Mouse (Mus musculus) cerebellum, adult 2 months (tissue): ENCODE results near the gene Ifi209. TPM values are rescaled to one million over a fixed set of nuclear protein-coding genes. Genes with fewer than 3 reads are reported as not detected.
"Not testable (repeated sequence)": the region's sequence is repeated elsewhere in the genome, so short reads cannot be mapped to it uniquely, and the experiment has no call there.

Experiments used
- DNase-seq, 2 experiments: peaks; one replicate each; pipeline ENCODE4 v3.0.0; 2021
- H3K27ac ChIP-seq: fragments of 200-500 bp; 2 replicates; pipeline ENCODE4 v1.5.1; 2012; ENCODE audit warnings: low read length, control low read depth, inconsistent platforms; ENCODE audit not compliant: insufficient read depth
- H3K27me3 ChIP-seq: fragments of 200-500 bp; 2 replicates; pipeline ENCODE4 v1.6.1; 2012; ENCODE audit warnings: inconsistent platforms, mild to moderate bottlenecking, low read length, moderate library complexity; ENCODE audit not compliant: control insufficient read depth, insufficient read depth
- H3K4me1 ChIP-seq: fragments of 200-500 bp; 2 replicates; pipeline ENCODE4 v1.6.1; 2011; ENCODE audit warnings: low read length; ENCODE audit not compliant: control insufficient read depth, insufficient read depth
- H3K4me3 ChIP-seq: fragments of 200-500 bp; replicated peaks from 2 replicates; pipeline ENCODE3; 2011; ENCODE audit warnings: mild to moderate bottlenecking, low read depth, low read length, control low read depth; ENCODE audit not compliant: insufficient read depth
- CTCF ChIP-seq: fragments of 200-500 bp; IDR thresholded peaks from 2 replicates; pipeline ENCODE4 v1.5.1; 2011; ENCODE audit warnings: low read depth, mild to moderate bottlenecking, control low read depth, low read length, moderate library complexity, borderline replicate concordance; ENCODE audit not compliant: insufficient read depth
- POLR2A ChIP-seq: fragments of 200-500 bp; IDR thresholded peaks from 2 replicates; pipeline ENCODE4 v1.6.1; 2011; ENCODE audit warnings: low read length, control low read depth, borderline replicate concordance; ENCODE audit not compliant: insufficient read depth
- WGBS: fragments of 180-500 bp; shearing (Covaris S2); methylation state at CpG from one replicate; pipeline ENCODE4 v1.1.7; 2018; 5-methylcytosine and 5-hydroxymethylcytosine counted together
- polyA plus RNA-seq: library from polyadenylated mRNA; depleted of rRNA; stranded (reverse); fragments of >200 nt; gene quantifications from 2 replicates; pipeline ENCODE4 v1.2.3, GENCODE M21; 2012; rRNA removed

Ifi209 gene
- polyA plus RNA-seq = 0.10 and 0.18 TPM in 2 replicates

DNA sequence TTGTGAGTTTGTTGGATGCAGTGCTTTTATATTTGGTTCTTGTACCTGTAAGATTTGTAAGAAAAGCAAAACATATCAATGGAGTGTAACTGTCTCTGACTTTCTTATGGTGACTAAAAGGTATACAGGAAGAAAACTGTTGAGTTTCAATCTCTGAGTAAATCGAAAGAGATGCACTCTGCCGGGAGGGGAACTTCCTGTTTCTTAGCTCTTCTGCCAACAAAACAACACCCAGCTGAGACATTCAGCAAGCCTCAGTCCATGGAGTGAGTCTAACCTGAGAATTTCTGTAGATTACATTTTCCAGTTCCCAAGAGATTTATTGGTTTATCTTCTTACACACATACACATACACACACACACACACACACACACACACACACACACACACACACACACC is at the start of gene Ifi209:
Gene Ifi209, plus strand, starts transcription at position 296 of the 400 bp plus-strand sequence.
- not testable (repeated sequence) for H3K27ac ChIP-seq, H3K27me3 ChIP-seq, H3K4me3 ChIP-seq, DNase-seq, H3K4me1 ChIP-seq
- 86% methylated on average over 2 of the region's 2 CpGs for WGBS

DNA sequence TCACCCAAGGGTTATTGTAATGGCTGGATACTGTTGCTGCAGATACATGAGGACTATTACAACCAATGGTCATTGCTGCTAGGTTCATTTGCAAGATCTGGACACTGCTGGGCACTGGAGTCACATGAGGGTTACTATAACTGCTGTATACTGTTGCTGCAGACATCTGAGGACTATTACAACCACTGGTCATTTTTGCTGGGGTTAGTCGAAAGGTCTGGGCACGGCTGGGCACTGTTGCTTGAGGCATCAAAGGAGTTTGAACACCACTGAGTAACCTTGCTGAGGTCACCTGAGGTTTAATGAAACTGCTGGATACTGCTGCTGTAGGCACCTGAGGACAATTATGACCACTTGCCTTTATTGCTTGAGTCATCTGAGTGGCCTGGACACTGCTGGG is 41.0 kb upstream of the Ifi209 start:
- not testable (repeated sequence) for DNase-seq, H3K4me3 ChIP-seq, H3K4me1 ChIP-seq, H3K27ac ChIP-seq, H3K27me3 ChIP-seq
- WGBS = 83% methylated on average over 2 of the region's 2 CpGs

DNA sequence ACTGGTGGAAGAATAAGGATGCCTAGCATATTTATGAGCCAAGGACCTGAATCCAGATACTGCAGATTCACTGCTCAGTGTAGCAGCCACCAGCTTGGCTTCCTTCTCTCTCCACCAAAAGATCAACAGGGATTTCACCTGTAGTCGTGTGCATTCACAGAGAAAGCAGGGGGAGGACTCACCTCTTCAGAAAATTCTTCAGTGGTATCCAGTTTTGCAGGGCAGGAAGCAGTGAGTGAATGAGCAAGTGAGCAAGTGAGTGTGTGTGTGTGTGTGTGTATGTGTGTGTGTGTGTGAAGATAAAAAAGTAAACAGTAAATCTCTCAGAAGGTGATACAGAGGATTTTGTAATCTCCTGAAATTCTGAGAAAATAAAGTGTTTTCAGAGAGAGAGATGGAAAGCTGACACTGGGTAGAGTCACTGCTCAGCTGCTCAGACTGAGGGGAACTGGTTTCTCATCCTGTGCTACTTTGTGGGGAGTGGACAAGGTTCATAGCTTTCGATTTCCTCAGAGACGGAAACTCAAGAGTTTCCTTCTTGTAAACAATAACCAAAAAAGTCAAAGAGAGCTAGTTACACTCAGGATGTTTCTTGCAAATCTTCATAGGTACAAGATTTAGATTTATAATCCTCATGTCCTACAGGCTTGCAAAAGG is 31.8 kb upstream of the Ifi209 start, which contains the start of gene Ifi213:
Gene Ifi213, minus strand, starts transcription at position 437 of the 657 bp plus-strand sequence.
- not testable (repeated sequence) for H3K27ac ChIP-seq, H3K4me3 ChIP-seq, H3K4me1 ChIP-seq, H3K27me3 ChIP-seq, DNase-seq
- 82% methylated on average over 3 of the region's 3 CpGs for WGBS

DNA sequence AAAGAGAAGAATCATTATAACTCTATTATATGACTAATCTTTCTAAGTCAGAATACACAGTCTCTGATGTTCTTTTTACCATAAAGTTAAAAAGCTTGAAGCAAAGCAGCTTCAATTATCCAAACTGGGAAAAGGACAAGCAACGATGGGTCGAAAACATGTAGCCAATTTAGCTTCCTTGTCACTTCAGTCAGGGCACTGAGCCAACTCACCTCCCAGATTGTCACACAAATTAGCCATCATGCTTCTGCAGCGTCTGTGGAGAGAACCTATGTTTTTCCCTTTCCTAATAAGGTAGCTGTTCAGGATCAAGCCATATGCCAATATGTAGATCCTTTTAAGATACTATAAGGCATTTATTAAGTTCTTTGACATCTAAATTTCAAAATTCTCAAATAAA is 20.4 kb upstream of the Ifi209 start:
- not testable (repeated sequence) for H3K27ac ChIP-seq, H3K27me3 ChIP-seq, DNase-seq, H3K4me1 ChIP-seq, H3K4me3 ChIP-seq
- 17% methylated on average over 3 of the region's 3 CpGs for WGBS

DNA sequence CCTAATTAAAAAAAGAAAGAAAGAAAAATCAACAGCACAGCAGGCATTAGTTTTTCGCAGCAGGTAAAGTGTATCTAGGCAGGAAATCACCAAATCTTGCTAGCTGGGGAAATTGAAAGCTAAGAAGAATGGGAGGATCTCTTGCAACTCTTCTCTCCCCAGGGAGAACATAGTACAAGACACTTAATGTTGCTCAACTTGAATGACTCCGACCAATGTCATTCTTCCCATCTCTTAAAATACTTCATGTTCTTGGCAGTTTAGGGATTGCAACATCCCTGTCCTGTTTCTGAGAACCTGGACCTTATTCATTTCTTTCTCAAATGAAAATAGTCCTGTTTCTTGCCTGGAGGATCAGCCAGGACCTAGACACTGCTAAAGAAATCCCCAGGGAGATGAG is 8.5 kb upstream of the Ifi209 start:
- not testable (repeated sequence) for DNase-seq, H3K4me3 ChIP-seq, H3K4me1 ChIP-seq, H3K27me3 ChIP-seq, H3K27ac ChIP-seq
- 82% methylated on average over 2 of the region's 2 CpGs for WGBS

DNA sequence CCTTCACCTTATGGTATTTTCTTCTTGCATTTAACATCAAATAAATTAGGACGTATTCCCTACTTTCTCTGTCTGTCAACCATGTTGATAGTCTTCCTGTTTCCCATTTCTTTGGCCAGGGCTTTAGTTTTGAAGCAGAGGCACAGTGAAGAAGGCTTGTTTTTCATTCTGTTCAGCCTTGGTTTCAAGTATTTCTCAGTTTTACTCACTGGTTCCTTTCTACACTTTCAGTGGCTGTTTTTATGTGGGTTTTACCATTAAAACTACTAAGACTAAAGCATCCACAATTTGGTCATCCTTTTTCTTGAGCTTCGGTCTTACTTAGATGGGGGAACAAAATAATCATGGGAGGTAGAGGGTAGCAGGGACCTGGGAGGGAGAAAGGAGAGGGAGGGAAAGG is 6.7 kb upstream of the Ifi209 start:
- no peak overlapping the region for H3K4me3 ChIP-seq
- TF ChIP-seq POLR2A (no peak), CTCF (no peak)
- DNase-seq = no peak
- no peaks in the 10 kb centered on the region for H3K4me1 ChIP-seq
- no peak overlapping the region for H3K27ac ChIP-seq
- H3K27me3 ChIP-seq = no peaks in the 10 kb centered on the region
- 88% methylated on average over 2 of the region's 2 CpGs for WGBS

DNA sequence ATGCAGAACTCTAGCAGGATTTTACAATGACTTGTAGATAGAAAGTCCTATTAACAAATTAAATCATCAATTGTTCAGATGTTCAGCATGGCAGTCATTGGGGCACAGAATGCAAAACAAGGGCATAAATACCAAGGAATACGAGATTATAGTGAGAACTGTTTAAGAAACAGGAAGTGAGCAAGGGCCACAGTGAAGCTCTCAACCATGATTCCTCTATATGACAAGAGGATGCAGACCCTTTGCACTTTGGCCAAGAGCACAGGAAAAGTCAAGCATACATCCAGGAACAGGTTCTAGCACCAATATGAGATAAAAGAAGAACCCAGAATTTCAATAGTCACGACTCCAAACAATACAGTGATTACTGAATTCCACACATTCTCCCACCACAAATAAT is 4.0 kb upstream of the Ifi209 start:
- no peak overlapping the region for H3K27ac ChIP-seq
- TF ChIP-seq CTCF (no peak), POLR2A (no peak)
- no peak overlapping the region for H3K4me3 ChIP-seq
- H3K27me3 ChIP-seq = no peaks in the 10 kb centered on the region
- H3K4me1 ChIP-seq = no peaks in the 10 kb centered on the region
- DNase-seq = no peak
- 82% methylated on average over 2 of the region's 2 CpGs for WGBS

DNA sequence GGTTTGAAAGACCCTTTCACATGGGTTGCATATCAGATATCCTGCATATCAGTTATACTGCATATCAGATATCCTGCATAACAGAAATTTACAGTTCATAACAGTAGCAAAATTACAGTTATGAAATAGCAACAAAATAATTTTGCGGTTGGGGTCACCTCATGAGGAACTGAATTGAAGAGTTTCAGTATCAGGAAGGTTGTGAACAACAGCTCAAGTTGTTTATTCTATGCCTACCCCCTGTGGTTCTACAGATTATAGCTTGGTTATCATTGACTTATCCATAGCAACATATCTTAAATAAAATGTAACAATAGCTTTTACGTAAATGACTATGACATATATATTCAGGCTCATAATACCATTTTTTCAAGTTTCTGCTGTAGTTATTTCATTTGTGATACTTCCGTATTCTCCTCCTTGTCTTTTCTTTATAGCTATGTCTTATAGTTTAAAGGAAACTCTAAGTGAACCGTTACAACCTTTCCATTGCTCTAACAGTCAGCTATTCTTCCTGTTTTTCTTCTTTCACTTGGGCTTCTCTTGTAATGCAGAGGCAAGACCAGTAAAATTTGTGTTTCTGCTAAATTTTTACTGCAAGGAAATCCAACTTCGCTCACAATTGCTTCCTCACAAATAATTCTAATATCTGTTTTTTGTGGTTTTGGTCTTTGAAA is 3.4 kb downstream of the Ifi209 start:
- no peaks in the 10 kb centered on the region for H3K4me1 ChIP-seq
- H3K27me3 ChIP-seq = no peaks in the 10 kb centered on the region
- WGBS = 88% methylated on average over 5 of the region's 5 CpGs
- H3K27ac ChIP-seq = no peak overlapping the region
- TF ChIP-seq POLR2A (no peak), CTCF (no peak)
- no peak overlapping the region for H3K4me3 ChIP-seq
- DNase-seq = no peak

DNA sequence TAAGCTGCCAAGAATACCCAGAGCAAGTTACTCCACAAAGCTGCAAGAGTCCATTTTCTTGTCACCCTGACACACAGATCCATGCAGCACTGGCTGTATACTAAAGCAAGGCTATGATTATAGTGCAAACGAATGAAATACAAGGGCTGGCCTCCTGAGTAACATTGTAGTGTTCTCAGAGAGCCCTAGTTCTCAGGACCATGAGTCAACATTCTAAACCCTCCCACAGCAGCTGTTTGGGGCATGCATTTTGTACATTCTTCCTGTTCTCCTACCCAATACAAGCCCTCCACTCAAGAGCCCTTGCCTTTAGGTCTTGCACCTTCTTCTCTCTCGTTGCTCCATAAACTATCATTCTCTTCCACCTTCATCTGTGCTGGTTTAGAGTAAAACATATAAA is 14.7 kb downstream of the Ifi209 start:
- Histone ChIP-seq H3K27ac (no peak overlapping the region), H3K4me3 (no peak overlapping the region), H3K27me3 (no peaks in the 10 kb centered on the region), H3K4me1 (no peaks in the 10 kb centered on the region)
- TF ChIP-seq CTCF (no peak), POLR2A (no peak)
- WGBS = 71% methylated on average over 2 of the region's 2 CpGs
- DNase-seq = no peak
